Mouse (Mus musculus): ENCODE measurements around the gene Kif1c. TPM values are rescaled to one million over a fixed set of nuclear protein-coding genes. Genes with fewer than 3 reads are reported as not detected.

Kif1c gene
- polyA plus RNA-seq, 1 experiment from 2014 or later = 5.4 TPM

DNA sequence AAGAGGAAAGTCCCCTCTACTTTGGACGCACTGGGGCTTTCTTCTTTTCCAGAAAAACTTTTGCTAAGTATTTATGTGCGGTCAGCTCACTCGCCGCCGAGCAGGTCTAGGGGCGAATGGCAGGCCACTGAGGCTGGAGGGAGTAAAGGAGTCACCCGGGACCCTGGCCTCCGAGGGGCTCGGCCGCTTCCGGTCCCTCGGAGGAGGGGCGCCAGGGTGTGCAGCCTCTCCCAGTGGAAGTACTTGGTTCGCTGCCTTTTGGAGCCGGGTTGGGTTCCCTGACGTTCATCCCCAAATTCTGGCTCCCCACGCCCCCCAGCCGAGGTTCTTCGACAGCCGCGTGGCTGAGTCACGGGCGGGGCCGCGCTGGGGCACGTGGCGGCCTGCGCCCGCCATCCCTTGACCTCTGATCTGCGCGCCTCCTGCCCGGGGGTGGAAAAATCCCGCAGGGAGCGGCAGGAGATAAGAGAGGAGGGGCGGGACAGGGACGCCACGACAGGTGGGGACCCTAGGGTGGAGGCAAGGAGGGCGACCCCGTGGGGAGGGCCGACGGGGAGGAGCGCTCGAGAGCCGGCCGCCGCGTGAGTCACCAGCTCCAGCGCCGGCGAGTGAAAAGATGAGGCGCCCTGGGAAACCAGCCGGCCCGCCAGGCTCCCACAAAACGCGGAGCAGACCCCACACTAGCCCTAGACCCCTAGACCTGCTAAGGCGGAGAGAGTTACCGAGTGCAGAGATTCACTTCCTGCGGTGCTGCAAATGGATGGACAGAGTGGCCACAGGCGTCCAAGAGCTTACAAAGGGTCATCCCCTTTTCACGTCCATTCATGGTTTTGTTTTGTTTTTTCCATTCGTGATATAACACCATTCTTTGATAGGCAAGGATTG is 44.5 kb upstream of the Kif1c start:
- H3K4me3 ChIP-seq (ENCODE audit: low read depth, low read length) = peak overlapping the region; percentile 100
- no peaks in the 10 kb centered on the region for H3K27me3 ChIP-seq (ENCODE audit: control insufficient read depth, insufficient read depth, low read length)
- H3K4me2 ChIP-seq (ENCODE audit: low read depth) = peak overlapping the region; percentile 86
- peak; percentile 68 for DNase-seq (ENCODE audit: low spot score)
- H3K9me3 ChIP-seq (ENCODE audit: control insufficient read depth, low read length) = no peaks in the 10 kb centered on the region
- ATAC-seq (ENCODE audit: insufficient read depth, low FRiP score, low TSS enrichment) = peak; percentile 49; the same call in 1 of the 2 replicates
- H3K9ac ChIP-seq (ENCODE audit: low read length) = peak overlapping the region; percentile 98
- peaks cover 21% of the 10 kb centered on the region for H3K4me1 ChIP-seq (ENCODE audit: control insufficient read depth, insufficient read depth, low read length)
- under 1% methylated on average over 60 of the region's 61 CpGs for WGBS
- H3K36me3 ChIP-seq (ENCODE audit: control insufficient read depth, insufficient read depth, low read length) = peaks cover 5% of the 10 kb centered on the region; the same call in 1 of the 2 replicates
- H3K27ac ChIP-seq (ENCODE audit: low read depth, low read length) = peak overlapping the region; percentile 97

- H3K27ac ChIP-seq (ENCODE audit: low read depth, low read length) = peak overlapping the region; percentile 97
- DNase-seq (ENCODE audit: low spot score) (peak; percentile 44), ATAC-seq (ENCODE audit: insufficient read depth, low FRiP score, low TSS enrichment) (no peak)
- H3K4me3 ChIP-seq (ENCODE audit: low read depth, low read length) = peak overlapping the region; percentile 100
- peak overlapping the region; percentile 86 for H3K4me2 ChIP-seq (ENCODE audit: low read depth)
- H3K9me3 ChIP-seq (ENCODE audit: control insufficient read depth, low read length) = no peaks in the 10 kb centered on the region
- peak overlapping the region; percentile 98 for H3K9ac ChIP-seq (ENCODE audit: low read length)
- WGBS = 3% methylated on average over 16 of the region's 16 CpGs
- H3K36me3 ChIP-seq (ENCODE audit: control insufficient read depth, insufficient read depth, low read length) = peaks cover 3% of the 10 kb centered on the region; the same call in 1 of the 2 replicates
- H3K27me3 ChIP-seq (ENCODE audit: control insufficient read depth, insufficient read depth, low read length) = no peaks in the 10 kb centered on the region
- H3K4me1 ChIP-seq (ENCODE audit: control insufficient read depth, insufficient read depth, low read length) = peaks cover 19% of the 10 kb centered on the region
These were observed 43.9 kb upstream of the Kif1c start for GRCm38 (mm10) chr11:70656456-70656927.

DNA sequence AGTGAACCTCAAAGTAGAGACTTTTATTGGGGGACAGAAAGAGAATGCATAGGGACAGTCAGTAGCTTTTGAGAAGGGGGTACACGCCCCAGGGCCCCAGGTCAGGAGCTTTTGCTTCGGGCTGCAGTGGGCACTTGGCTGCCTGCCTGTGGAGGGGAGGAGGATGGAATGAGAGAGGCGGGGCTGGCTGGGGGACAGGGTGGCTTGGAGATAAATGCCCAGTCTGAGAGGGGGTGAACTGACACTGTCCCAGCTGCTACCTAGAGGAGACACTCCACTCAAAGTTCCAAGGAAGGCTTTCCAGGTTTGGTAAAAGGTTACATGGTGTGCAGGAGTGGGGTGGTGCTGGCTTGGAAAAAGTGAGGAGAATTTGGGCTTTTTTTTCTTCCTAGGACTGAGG is 43.4 kb upstream of the Kif1c start, which contains the start of gene Eno3:
Eno3 (plus strand) TSS at position 239 of the 400 bp plus-strand sequence.
- H3K4me1 ChIP-seq (ENCODE audit: control insufficient read depth, insufficient read depth, low read length) = peaks cover 19% of the 10 kb centered on the region
- no peak for ATAC-seq (ENCODE audit: insufficient read depth, low FRiP score, low TSS enrichment)
- peaks cover 3% of the 10 kb centered on the region; the same call in 1 of the 2 replicates for H3K36me3 ChIP-seq (ENCODE audit: control insufficient read depth, insufficient read depth, low read length)
- H3K27me3 ChIP-seq (ENCODE audit: control insufficient read depth, insufficient read depth, low read length) = no peaks in the 10 kb centered on the region
- H3K4me2 ChIP-seq (ENCODE audit: low read depth) = peak within 1 kb of the TSS; percentile 86
- peak within 1 kb of the TSS; percentile 98 for H3K9ac ChIP-seq (ENCODE audit: low read length)
- no peak for DNase-seq (ENCODE audit: low spot score)
- WGBS = 3% methylated on average over 3 of the region's 3 CpGs
- H3K27ac ChIP-seq (ENCODE audit: low read depth, low read length) = peak within 1 kb of the TSS; percentile 97
- no peaks in the 10 kb centered on the region for H3K9me3 ChIP-seq (ENCODE audit: control insufficient read depth, low read length)
- peak within 1 kb of the TSS; percentile 100 for H3K4me3 ChIP-seq (ENCODE audit: low read depth, low read length)

DNA sequence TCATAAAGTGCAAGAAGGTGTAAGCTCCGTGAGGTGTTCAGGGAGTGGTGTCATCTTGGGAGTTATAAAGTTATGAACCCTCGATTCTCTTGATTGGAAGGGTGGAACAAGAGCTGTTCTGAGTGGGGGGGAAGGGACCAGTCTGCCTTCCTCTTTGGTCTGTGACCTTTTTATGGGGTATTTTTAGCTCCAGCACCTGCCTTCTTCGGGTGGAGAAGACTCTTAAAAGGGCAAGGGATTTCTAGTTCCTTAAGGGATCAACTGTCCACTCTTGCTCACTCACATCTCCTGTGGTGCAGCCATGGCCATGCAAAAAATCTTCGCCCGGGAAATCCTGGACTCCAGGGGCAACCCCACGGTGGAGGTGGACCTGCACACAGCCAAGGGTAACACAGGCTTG is 42.8 kb upstream of the Kif1c start:
- Histone ChIP-seq H3K4me2 (ENCODE audit: low read depth) (peak overlapping the region; percentile 24), H3K36me3 (ENCODE audit: control insufficient read depth, insufficient read depth, low read length) (peaks cover 2% of the 10 kb centered on the region; the same call in 1 of the 2 replicates), H3K27me3 (ENCODE audit: control insufficient read depth, insufficient read depth, low read length) (no peaks in the 10 kb centered on the region), H3K4me1 (ENCODE audit: control insufficient read depth, insufficient read depth, low read length) (peaks cover 14% of the 10 kb centered on the region), H3K27ac (ENCODE audit: low read depth, low read length) (no peak overlapping the region), H3K9me3 (ENCODE audit: control insufficient read depth, low read length) (no peaks in the 10 kb centered on the region), H3K9ac (ENCODE audit: low read length) (no peak overlapping the region), H3K4me3 (ENCODE audit: low read depth, low read length) (no peak overlapping the region)
- 51% methylated on average over 6 of the region's 6 CpGs for WGBS
- no peak for DNase-seq (ENCODE audit: low spot score)
- ATAC-seq (ENCODE audit: insufficient read depth, low FRiP score, low TSS enrichment) = no peak

GRCm38 (mm10) chr11:70657991-70658390 is 42.4 kb upstream of the Kif1c start:
- H3K9ac ChIP-seq (ENCODE audit: low read length) = no peak overlapping the region

GRCm38 (mm10) chr11:70658521-70658920 is 41.8 kb upstream of the Kif1c start:
- Histone ChIP-seq H3K27ac (ENCODE audit: low read depth, low read length) (no peak overlapping the region), H3K4me1 (ENCODE audit: control insufficient read depth, insufficient read depth, low read length) (peaks cover 9% of the 10 kb centered on the region), H3K9ac (ENCODE audit: low read length) (no peak overlapping the region), H3K4me2 (ENCODE audit: low read depth) (no peak overlapping the region), H3K36me3 (ENCODE audit: control insufficient read depth, insufficient read depth, low read length) (peaks cover 6% of the 10 kb centered on the region; the same call in 1 of the 2 replicates), H3K9me3 (ENCODE audit: control insufficient read depth, low read length) (no peaks in the 10 kb centered on the region), H3K27me3 (ENCODE audit: control insufficient read depth, insufficient read depth, low read length) (no peaks in the 10 kb centered on the region), H3K4me3 (ENCODE audit: low read depth, low read length) (no peak overlapping the region)
- 88% methylated on average over 5 of the region's 5 CpGs for WGBS
- ATAC-seq (ENCODE audit: insufficient read depth, low FRiP score, low TSS enrichment) (no peak), DNase-seq (ENCODE audit: low spot score) (no peak)

More at GRCm38 (mm10) chr11:70657991-70658390, 42.4 kb upstream of the Kif1c start:
- whole genome bisulfite sequencing = 55% methylated on average over 9 of the region's 9 CpGs
- Histone ChIP-seq H3K27ac (ENCODE audit: low read depth, low read length) (no peak overlapping the region), H3K9me3 (ENCODE audit: control insufficient read depth, low read length) (no peaks in the 10 kb centered on the region), H3K4me2 (ENCODE audit: low read depth) (no peak overlapping the region), H3K27me3 (ENCODE audit: control insufficient read depth, insufficient read depth, low read length) (no peaks in the 10 kb centered on the region), H3K4me1 (ENCODE audit: control insufficient read depth, insufficient read depth, low read length) (peaks cover 10% of the 10 kb centered on the region), H3K36me3 (ENCODE audit: control insufficient read depth, insufficient read depth, low read length) (0 out of 2 replicates have a peak, but pooled peaks cover 6% of the 10 kb centered on the region), H3K4me3 (ENCODE audit: low read depth, low read length) (no peak overlapping the region)
- no peak for ATAC-seq (ENCODE audit: insufficient read depth, low FRiP score, low TSS enrichment)
- DNase-seq (ENCODE audit: low spot score) = no peak

DNA sequence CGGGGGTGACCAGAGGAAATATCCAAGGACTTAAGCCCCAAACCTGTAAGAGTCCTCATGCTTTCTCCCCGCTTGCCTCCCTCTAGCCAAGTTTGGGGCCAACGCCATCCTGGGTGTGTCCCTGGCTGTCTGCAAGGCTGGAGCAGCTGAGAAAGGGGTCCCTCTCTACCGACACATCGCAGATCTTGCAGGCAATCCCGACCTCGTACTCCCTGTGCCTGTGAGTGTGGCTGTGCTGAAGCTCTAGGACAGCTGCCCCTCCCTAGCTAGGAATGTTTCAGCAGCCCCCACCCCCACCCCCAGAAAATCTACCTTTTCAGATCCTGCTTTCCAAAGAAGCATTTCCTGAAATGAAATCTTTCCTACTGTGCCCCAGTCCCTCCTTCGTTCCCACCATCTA is 41.4 kb upstream of the Kif1c start:
- no peak for DNase-seq (ENCODE audit: low spot score)
- H3K9me3 ChIP-seq (ENCODE audit: control insufficient read depth, low read length) = no peaks in the 10 kb centered on the region
- H3K9ac ChIP-seq (ENCODE audit: low read length) = no peak overlapping the region
- no peak overlapping the region for H3K4me3 ChIP-seq (ENCODE audit: low read depth, low read length)
- H3K4me1 ChIP-seq (ENCODE audit: control insufficient read depth, insufficient read depth, low read length) = peaks cover 9% of the 10 kb centered on the region
- no peak overlapping the region for H3K27ac ChIP-seq (ENCODE audit: low read depth, low read length)
- ATAC-seq (ENCODE audit: insufficient read depth, low FRiP score, low TSS enrichment) = no peak
- H3K4me2 ChIP-seq (ENCODE audit: low read depth) = no peak overlapping the region
- WGBS = 81% methylated on average over 8 of the region's 8 CpGs
- peaks cover 6% of the 10 kb centered on the region; the same call in 1 of the 2 replicates for H3K36me3 ChIP-seq (ENCODE audit: control insufficient read depth, insufficient read depth, low read length)
- H3K27me3 ChIP-seq (ENCODE audit: control insufficient read depth, insufficient read depth, low read length) = no peaks in the 10 kb centered on the region

- Histone ChIP-seq H3K9me3 (ENCODE audit: control insufficient read depth, low read length) (no peaks in the 10 kb centered on the region), H3K27ac (ENCODE audit: low read depth, low read length) (no peak overlapping the region), H3K27me3 (ENCODE audit: control insufficient read depth, insufficient read depth, low read length) (no peaks in the 10 kb centered on the region), H3K9ac (ENCODE audit: low read length) (no peak overlapping the region), H3K4me2 (ENCODE audit: low read depth) (no peak overlapping the region), H3K4me3 (ENCODE audit: low read depth, low read length) (no peak overlapping the region), H3K4me1 (ENCODE audit: control insufficient read depth, insufficient read depth, low read length) (peaks cover 9% of the 10 kb centered on the region), H3K36me3 (ENCODE audit: control insufficient read depth, insufficient read depth, low read length) (peaks cover 14% of the 10 kb centered on the region; the same call in 1 of the 2 replicates)
- WGBS = 85% methylated on average over 8 of the region's 8 CpGs
- no peak for DNase-seq (ENCODE audit: low spot score)
- no peak for ATAC-seq (ENCODE audit: insufficient read depth, low FRiP score, low TSS enrichment)
These were observed 39.8 kb upstream of the Kif1c start for GRCm38 (mm10) chr11:70660571-70660970.

Measured in neural tube, embryonic 11.5 days (tissue).